Mouse (Mus musculus) cortical plate, adult 2 months (tissue): Measurements from ENCODE around the gene Cd5l.

Source experiments
- CTCF ChIP-seq: fragments of 200-500 bp; IDR thresholded peaks from 2 replicates; pipeline ENCODE4 v1.5.1; 2011; ENCODE audit warnings: mild to moderate bottlenecking, control low read depth, low read length; ENCODE audit not compliant: insufficient read depth; ENCODE audit errors: extremely low read depth
- POLR2A ChIP-seq: fragments of 200-500 bp; IDR thresholded peaks from 2 replicates; pipeline ENCODE4 v1.6.1; 2011; ENCODE audit warnings: mild to moderate bottlenecking, low read length, control low read depth; ENCODE audit not compliant: insufficient read depth; ENCODE audit errors: extremely low read depth

DNA sequence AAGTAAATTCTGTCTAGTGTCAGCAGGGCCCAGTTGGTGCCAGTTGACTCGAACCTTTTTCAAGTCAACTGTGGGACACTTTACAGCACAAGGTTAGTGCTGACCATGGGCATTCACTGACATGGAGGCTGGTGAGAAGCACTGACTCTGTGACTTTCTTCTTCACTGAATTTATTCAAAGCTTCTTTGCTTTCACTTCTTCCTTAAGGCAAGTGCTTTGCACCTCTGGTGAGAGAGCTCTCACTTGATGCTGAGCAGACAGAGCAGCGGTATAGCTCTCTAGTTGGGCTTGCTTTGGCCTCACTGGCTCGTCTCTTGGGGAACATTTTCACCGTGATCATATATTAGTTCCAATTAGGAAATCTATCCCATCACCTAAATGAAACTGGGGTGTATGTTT, 42.2 kb downstream of the Cd5l start:
- TF ChIP-seq CTCF (no peak), POLR2A (no peak)
